Mouse (Mus musculus) kidney, postnatal 0 days (tissue): Measurements from ENCODE around the gene Ddx10. TPM values are rescaled to one million over a fixed set of nuclear protein-coding genes. Genes with fewer than 3 reads are reported as not detected.
"Not testable (repeated sequence)": the region's sequence is repeated elsewhere in the genome, so short reads cannot be mapped to it uniquely, and the experiment has no call there.

Source experiments
- ATAC-seq: fragments of 200-750 bp; cut with Nextera tagmentation; replicated peaks from 2 replicates; pipeline ENCODE4 v1.8.0; 2017; ENCODE audit warnings: low read depth, moderate number of reproducible peaks, moderate TSS enrichment, moderate library complexity; ENCODE audit not compliant: low FRiP score
- DNase-seq: peaks from one replicate; pipeline ENCODE4 v3.0.0-alpha.2; 2016; ENCODE audit warnings: low spot score
- H3K27ac ChIP-seq: fragments of 300-500 bp; sonication (generic); 2 replicates; pipeline ENCODE4 v1.5.1; 2014; ENCODE audit warnings: mild to moderate bottlenecking
- H3K27me3 ChIP-seq: fragments of 300-500 bp; sonication (generic); 2 replicates; pipeline ENCODE4 v1.6.1; 2014; ENCODE audit warnings: low read length, mixed read lengths; ENCODE audit not compliant: insufficient read depth
- H3K36me3 ChIP-seq: fragments of 300-500 bp; sonication (generic); 2 replicates; pipeline ENCODE4 v1.6.1; 2014; ENCODE audit warnings: low read length, mixed read lengths; ENCODE audit not compliant: insufficient read depth
- H3K4me1 ChIP-seq: fragments of 300-500 bp; sonication (generic); replicated peaks from 2 replicates; pipeline ENCODE4 v1.6.1; 2014; ENCODE audit warnings: antibody characterized with exemption, low read length, mixed read lengths; ENCODE audit not compliant: insufficient read depth
- H3K4me2 ChIP-seq: fragments of 300-500 bp; sonication (generic); 2 replicates; pipeline ENCODE4 v1.6.1; 2014; ENCODE audit warnings: mild to moderate bottlenecking, low read length, moderate library complexity, mixed read lengths
- H3K4me3 ChIP-seq: fragments of 300-500 bp; sonication (generic); replicated peaks from 2 replicates; pipeline ENCODE4 v1.5.1; 2014; ENCODE audit warnings: low read depth, low read length
- H3K9ac ChIP-seq: fragments of 300-500 bp; sonication (generic); 2 replicates; pipeline ENCODE4 v1.6.1; 2014; ENCODE audit warnings: low read depth, low read length
- H3K9me3 ChIP-seq: fragments of 300-500 bp; sonication (generic); replicated peaks from 2 replicates; pipeline ENCODE4 v1.6.1; 2016; ENCODE audit warnings: low read length, inconsistent platforms, mixed read lengths
- CTCF ChIP-seq: IDR thresholded peaks from 2 replicates; pipeline ENCODE4 v1.5.1; 2016; ENCODE audit warnings: antibody characterized with exemption, low read depth, mild to moderate bottlenecking, moderate library complexity
- WGBS: fragments of 180-500 bp; shearing (Covaris S2); extraction: QIAGEN DNeasy Blood & Tissue Kit; methylation state at CpG from one replicate; pipeline ENCODE4 v1.1.7; 2014; 5-methylcytosine and 5-hydroxymethylcytosine counted together
- polyA plus RNA-seq: library from polyadenylated mRNA; unstranded; fragments of >200 nt; fragmentation: Nextera tagmentation; extraction: Ambion mirVana; gene quantifications from 2 replicates; pipeline ENCODE4 v1.2.1, GENCODE M21; 2015

The Ddx10 gene
- polyA plus RNA-seq, 1 experiment from 2014 or later = 27.2 TPM

- Histone ChIP-seq H3K27ac (no peak overlapping the region), H3K9me3 (no peaks in the 10 kb centered on the region), H3K27me3 (no peaks in the 10 kb centered on the region), H3K9ac (no peak overlapping the region), H3K4me3 (no peak overlapping the region), H3K36me3 (peaks cover 9% of the 10 kb centered on the region; the same call in 1 of the 2 replicates), H3K4me2 (no peak overlapping the region), H3K4me1 (no peaks in the 10 kb centered on the region)
- ATAC-seq (no peak), DNase-seq (peak; percentile 26)
- WGBS = 38% methylated on average over 4 of the region's 4 CpGs
- no peak for TF ChIP-seq CTCF
Observed at GRCm38 (mm10) chr9:53208283-53208682, 39.6 kb downstream of the Ddx10 start.

DNA sequence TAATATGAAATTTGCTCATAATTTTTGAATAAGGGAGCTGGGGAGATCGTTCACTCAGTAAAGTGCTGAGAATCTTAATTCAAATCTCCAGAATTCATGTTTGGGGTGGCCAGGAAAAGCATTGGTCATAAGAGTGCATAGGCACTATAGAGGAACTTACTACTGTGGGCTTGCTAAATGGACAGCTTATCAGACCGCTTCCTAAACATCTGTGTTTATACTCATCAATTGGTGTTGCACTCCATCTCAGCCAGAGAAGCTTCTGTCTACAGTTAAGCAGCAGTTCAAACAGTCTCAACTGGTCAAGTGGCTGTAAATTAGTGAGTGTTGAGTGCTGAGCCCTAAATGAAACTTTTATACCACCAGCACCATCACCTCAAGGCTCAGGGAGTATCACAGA lies 73.3 kb downstream of the Ddx10 start:
- no peak for DNase-seq
- no peak for TF ChIP-seq CTCF
- no peak overlapping the region for H3K4me3 ChIP-seq
- no peaks in the 10 kb centered on the region for H3K36me3 ChIP-seq
- H3K9me3 ChIP-seq = no peaks in the 10 kb centered on the region
- no peak overlapping the region for H3K4me2 ChIP-seq
- WGBS = 88% methylated on average over 2 of the region's 2 CpGs
- no peaks in the 10 kb centered on the region for H3K27me3 ChIP-seq
- H3K27ac ChIP-seq = no peak overlapping the region
- H3K4me1 ChIP-seq = no peaks in the 10 kb centered on the region
- ATAC-seq = no peak
- no peak overlapping the region for H3K9ac ChIP-seq

GRCm38 (mm10) chr9:53173258-53173657 lies 74.6 kb downstream of the Ddx10 start:
- no peaks in the 10 kb centered on the region for H3K4me1 ChIP-seq
- H3K4me3 ChIP-seq = no peak overlapping the region
- TF ChIP-seq CTCF = peak; percentile 63
- H3K9ac ChIP-seq = no peak overlapping the region
- H3K9me3 ChIP-seq = no peaks in the 10 kb centered on the region
- ATAC-seq = no peak
- DNase-seq = peak; percentile 58
- no peak overlapping the region for H3K27ac ChIP-seq
- no peak overlapping the region for H3K4me2 ChIP-seq
- H3K27me3 ChIP-seq = no peaks in the 10 kb centered on the region
- WGBS = 51% methylated on average over 2 of the region's 2 CpGs
- no peaks in the 10 kb centered on the region for H3K36me3 ChIP-seq

DNA sequence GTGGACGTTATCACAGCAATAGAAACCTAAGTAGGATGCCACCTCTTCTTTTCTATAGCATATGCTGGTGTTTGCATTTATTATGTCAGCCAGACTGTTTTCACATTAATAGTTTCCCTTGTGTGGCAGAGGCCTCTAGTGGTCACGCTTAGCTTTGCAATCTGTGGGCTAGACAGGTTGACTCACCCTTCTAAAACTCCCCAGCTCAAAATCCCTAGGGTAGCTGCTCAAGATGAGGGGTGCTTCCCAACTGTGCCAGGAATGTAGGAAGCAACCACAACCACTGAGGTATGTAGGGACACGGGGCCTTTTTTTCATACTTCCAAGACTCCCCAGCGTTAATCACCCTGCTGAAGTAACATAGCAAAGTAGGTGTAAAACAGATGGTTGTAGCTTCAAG lies 103.6 kb downstream of the Ddx10 start:
- Histone ChIP-seq H3K27ac (no peak overlapping the region), H3K4me1 (no peaks in the 10 kb centered on the region), H3K9me3 (no peaks in the 10 kb centered on the region), H3K4me3 (no peak overlapping the region), H3K27me3 (no peaks in the 10 kb centered on the region), H3K9ac (no peak overlapping the region), H3K4me2 (no peak overlapping the region), H3K36me3 (no peaks in the 10 kb centered on the region)
- ATAC-seq (no peak), DNase-seq (peak; percentile 72)
- peak; percentile 92 for TF ChIP-seq CTCF
- WGBS = 30% methylated on average over 4 of the region's 4 CpGs

- TF ChIP-seq CTCF = no peak
- Histone ChIP-seq H3K4me3 (no peak overlapping the region), H3K27ac (no peak overlapping the region), H3K9ac (no peak overlapping the region), H3K4me1 (no peaks in the 10 kb centered on the region), H3K9me3 (no peaks in the 10 kb centered on the region), H3K36me3 (no peaks in the 10 kb centered on the region), H3K27me3 (no peaks in the 10 kb centered on the region), H3K4me2 (no peak overlapping the region)
- WGBS = 93% methylated on average over 2 of the region's 2 CpGs
- no peak for ATAC-seq
- no peak for DNase-seq
Observed at GRCm38 (mm10) chr9:53143508-53143907, 104.3 kb downstream of the Ddx10 start.

- not testable (repeated sequence) for H3K9ac ChIP-seq, H3K4me3 ChIP-seq, H3K36me3 ChIP-seq, H3K27me3 ChIP-seq, H3K4me1 ChIP-seq, DNase-seq, H3K9me3 ChIP-seq, H3K27ac ChIP-seq, ATAC-seq, H3K4me2 ChIP-seq
- 89% methylated on average over 1 of the region's 1 CpGs for WGBS
Observed at GRCm38 (mm10) chr9:53142424-53142823, 105.4 kb downstream of the Ddx10 start.

- H3K4me3 ChIP-seq = no peak overlapping the region
- H3K9me3 ChIP-seq = no peaks in the 10 kb centered on the region
- H3K27me3 ChIP-seq = no peaks in the 10 kb centered on the region
- no peak overlapping the region for H3K9ac ChIP-seq
- H3K27ac ChIP-seq = no peak overlapping the region
- no peak for ATAC-seq
- no peaks in the 10 kb centered on the region for H3K4me1 ChIP-seq
- H3K36me3 ChIP-seq = no peaks in the 10 kb centered on the region
- no peak overlapping the region for H3K4me2 ChIP-seq
- WGBS = 46% methylated on average over 8 of the region's 8 CpGs
- DNase-seq = peak; percentile 70
- no peak for TF ChIP-seq CTCF
Observed at GRCm38 (mm10) chr9:53140610-53141165, 107.2 kb downstream of the Ddx10 start.
